Mouse (Mus musculus): ENCODE data around the gene Lrp6. TPM values are rescaled to one million over a fixed set of nuclear protein-coding genes. Genes with fewer than 3 reads are reported as not detected.

Gene Lrp6
- total RNA-seq, 1 experiment from 2014 or later = 56.0 TPM

DNA sequence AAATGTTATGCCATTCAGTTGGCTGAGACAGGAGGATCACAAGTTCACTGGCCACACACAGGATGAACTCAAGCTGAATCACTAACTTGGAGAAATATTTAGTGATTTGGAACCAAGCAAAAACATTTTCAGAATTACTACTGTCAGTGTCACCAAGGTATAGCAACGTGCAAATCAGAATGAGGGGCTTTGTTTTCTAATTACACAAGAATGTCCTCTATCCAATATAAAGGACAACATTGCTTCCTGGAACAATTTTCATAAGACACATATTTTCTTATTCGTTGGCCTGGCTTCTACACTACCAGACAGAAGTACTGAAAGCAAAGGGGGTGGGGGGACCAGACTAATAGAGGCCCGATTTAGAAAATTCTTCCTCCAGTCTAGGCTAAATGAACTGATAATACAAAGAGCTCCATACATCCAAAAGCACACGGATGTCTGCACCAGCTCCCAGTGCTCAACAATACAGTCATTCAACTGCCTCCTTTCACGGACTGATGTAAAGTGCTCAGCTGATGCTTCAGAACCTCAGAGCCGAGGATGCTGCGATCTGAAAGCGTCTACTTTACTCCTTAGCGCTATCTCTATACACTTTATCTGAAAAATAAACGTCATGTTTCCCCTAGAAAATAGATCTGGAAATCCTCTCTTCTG lies 29.2 kb downstream of the Lrp6 start:
- no peak for ATAC-seq (replicated peaks; ENCODE audit: low read depth, poor library complexity, severe bottlenecking)

GRCm38 (mm10) chr6:134535169-134535568 lies 31.6 kb downstream of the Lrp6 start:
- no peak for ATAC-seq (replicated peaks; ENCODE audit: low read depth, poor library complexity, severe bottlenecking)

DNA sequence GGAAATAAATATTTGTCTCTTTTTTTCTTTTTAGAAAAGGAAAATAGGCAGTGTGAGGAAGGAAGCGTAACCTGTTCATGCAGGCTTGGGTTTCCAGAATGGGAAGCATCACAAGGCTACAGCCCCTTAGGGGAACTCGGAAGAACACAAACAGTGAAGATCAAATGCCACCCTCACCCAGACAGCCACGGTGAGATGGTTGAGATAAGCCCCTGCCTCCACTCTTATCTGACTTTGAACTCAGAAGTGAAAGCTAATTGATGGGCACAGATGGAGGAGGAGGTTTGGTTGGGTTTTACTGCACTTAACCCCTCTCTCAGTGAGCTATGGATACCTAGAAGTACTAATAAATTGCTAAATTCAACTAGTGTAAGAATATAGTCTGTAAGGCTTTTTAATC lies 33.7 kb downstream of the Lrp6 start:
- no peak for ATAC-seq (replicated peaks; ENCODE audit: low read depth, poor library complexity, severe bottlenecking)

DNA sequence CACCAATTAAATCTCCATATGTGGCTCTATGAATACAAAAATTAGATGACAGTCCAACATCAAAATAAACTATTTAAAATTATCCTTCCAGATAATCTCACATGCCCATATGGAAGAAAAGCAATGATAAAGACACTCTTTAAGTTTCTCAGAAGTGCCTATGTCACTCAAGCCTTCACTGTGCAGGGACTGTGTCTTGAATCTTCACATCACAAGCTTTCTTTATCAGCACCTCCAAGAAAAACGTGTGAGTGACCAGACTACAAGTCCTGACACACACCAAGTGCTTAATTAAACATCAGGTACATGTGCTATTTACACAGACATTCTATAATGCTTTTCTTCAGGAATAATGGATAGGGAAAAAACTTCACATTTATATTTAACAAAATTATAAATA lies 34.8 kb downstream of the Lrp6 start:
- no peak for ATAC-seq (replicated peaks; ENCODE audit: low read depth, poor library complexity, severe bottlenecking)

DNA sequence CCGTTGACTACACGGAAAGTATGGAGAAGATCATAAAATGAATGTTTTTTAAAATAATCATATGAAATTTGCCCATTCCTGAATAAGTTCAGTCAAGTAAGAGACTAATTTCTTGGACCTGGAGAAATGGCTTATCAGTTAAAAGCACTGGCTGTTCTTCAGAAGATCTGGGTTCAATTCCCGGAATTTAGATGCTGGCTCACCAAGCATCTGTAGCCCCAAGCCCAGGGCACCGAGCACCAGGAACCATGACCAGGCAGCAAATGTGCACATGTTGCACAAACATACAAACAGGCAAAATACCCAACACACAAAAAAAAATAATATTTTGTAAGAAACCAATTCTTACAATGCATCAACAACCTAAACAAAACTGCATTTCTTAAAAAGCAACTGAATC lies 37.4 kb downstream of the Lrp6 start:
- ATAC-seq (replicated peaks; ENCODE audit: low read depth, poor library complexity, severe bottlenecking) = no peak

DNA sequence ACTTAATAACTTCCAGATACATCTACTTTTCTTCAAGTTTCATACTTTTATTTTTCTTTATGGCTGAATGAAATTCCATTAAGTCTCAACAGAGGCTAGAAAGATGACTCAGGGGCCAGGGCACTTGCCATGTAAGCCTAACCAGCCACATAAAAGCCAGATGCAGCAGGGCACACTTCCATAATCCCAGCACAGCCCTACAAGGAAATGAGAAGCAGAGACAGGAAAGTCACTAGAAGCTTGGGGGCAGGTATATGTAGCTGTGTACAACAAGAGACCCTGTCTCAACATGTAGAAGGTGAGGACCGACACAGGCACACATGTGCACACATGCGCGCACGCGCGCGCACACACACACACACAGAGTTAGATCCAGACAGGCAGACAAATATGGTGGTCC lies 38.4 kb downstream of the Lrp6 start:
- no peak for ATAC-seq (replicated peaks; ENCODE audit: low read depth, poor library complexity, severe bottlenecking)

GRCm38 (mm10) chr6:134527596-134528128 lies 39.1 kb downstream of the Lrp6 start:
- ATAC-seq (replicated peaks; ENCODE audit: low read depth, poor library complexity, severe bottlenecking) = no peak

DNA sequence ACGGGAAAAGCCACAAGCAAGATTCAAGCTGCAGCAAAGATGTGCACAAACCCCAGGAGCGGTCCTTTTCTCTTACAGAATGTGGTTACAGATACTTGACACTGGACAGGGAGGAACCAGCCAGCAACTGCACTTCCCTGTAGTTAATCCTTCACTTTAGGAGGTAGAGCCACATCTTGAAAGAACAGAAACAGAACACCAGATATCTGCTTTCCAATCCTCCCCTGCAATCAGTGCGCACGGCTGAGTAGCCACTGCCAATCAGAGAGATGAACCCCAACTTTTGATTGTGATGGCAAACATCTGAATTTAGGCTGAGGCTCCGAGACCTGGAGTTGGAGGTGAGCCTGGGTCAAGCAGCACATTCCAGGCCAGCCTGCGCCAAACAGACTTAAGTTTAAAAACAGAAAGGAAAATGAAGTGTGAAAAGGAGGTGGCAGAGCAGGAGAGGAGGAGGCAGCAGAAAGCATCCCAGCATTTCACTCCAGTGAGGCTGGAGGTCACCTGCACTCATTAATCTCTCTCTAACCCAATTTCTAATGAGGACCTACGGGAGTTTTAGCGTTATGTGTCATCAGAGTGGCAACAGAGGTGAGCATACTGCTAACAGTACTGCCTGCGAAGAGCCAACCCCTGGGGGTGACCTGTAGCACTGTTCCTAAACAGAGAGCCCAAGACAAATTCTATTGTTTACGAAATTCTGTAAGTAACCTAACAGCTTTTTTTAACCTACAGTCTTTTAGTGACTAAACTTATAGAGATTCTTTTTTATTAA lies 39.8 kb downstream of the Lrp6 start:
- ATAC-seq (replicated peaks; ENCODE audit: low read depth, poor library complexity, severe bottlenecking) = no peak

DNA sequence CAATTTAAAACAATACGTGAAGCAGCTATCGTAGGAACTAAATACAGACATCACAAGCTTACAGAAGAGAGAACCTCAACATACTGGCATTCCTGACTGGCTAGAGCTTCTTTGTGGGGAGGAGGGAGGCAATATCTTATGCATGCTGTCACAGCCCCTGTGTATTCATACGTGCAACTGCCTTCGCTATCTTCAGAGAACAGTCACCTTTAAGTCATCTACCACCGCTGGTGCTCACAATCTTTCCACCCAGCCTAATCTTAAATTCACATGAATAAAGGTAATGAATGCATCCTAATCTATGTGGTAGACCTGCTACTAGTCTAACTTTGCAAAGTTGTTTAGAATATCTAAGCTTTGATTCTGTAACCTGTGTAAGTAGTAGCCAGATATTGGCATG lies 40.5 kb downstream of the Lrp6 start:
- ATAC-seq (replicated peaks; ENCODE audit: low read depth, poor library complexity, severe bottlenecking) = peak; percentile 69; the same call in 1 of the 2 replicates

DNA sequence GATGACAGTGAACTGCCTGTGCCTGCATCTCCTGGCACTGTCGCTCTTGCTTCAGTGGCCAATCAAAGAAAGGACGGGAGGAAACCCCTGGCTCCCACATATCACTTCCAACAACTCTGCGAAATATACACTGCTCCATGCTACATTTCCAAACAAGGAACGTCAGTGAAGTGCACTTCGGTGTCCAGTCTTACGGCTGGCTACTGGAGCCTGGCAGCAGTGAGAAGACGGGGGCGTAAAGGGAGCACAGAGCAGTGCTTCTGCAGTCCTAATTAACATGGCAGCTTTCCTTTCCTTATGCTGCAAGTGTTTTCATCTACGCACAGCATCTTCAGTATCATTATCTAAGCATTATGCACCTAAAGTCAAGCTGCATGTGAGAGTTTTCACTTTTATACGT lies 45.4 kb downstream of the Lrp6 start:
- ATAC-seq (replicated peaks; ENCODE audit: low read depth, poor library complexity, severe bottlenecking) = no peak

- ATAC-seq (replicated peaks; ENCODE audit: low read depth, poor library complexity, severe bottlenecking) = no peak
Measured at GRCm38 (mm10) chr6:134520821-134521220, 45.9 kb downstream of the Lrp6 start.

- ATAC-seq (replicated peaks; ENCODE audit: low read depth, poor library complexity, severe bottlenecking) = no peak
Measured at GRCm38 (mm10) chr6:134518450-134518849, 48.3 kb downstream of the Lrp6 start.

DNA sequence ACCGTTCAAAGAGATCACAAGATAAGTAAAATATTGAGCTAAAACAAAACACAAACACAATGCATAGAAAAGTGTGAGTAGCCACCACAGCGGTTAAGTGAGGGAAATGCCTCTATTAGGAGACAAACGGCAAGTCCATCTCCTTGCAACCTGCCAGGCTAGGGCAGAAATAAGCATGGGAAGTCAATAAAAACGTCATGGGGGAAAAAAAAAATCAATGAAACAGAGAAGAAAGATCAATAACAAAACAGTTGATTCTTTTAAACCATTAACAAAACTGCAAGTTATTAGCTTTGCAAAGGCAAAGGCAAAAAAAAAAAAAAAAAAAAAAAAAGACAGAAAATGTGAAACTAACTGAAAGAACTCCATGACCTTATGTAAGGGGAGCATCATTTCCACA lies 49.6 kb downstream of the Lrp6 start:
- ATAC-seq (replicated peaks; ENCODE audit: low read depth, poor library complexity, severe bottlenecking) = no peak

DNA sequence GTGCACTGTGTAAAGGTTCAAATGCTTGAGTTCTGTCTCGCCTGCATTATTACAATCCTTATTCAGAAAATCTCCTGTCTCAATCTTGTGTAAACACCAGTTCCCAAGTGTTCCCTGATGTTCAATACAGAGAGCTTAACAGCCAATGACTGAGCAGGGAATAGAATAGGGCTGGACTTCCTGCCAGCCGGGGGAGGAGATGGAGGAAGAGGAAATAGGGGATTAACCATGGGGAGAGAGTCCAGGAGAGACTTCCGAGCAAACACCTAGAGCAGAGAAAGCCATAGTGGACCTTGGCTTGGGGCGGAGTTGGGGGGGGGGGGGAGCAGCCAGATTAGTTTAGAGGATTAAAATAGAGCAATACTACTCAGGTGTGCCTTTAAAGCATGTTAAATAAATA lies 51.3 kb downstream of the Lrp6 start:
- ATAC-seq (replicated peaks; ENCODE audit: low read depth, poor library complexity, severe bottlenecking) = no peak

- no peak for ATAC-seq (replicated peaks; ENCODE audit: low read depth, poor library complexity, severe bottlenecking)
Measured at GRCm38 (mm10) chr6:134513896-134514510, 52.8 kb downstream of the Lrp6 start.

DNA sequence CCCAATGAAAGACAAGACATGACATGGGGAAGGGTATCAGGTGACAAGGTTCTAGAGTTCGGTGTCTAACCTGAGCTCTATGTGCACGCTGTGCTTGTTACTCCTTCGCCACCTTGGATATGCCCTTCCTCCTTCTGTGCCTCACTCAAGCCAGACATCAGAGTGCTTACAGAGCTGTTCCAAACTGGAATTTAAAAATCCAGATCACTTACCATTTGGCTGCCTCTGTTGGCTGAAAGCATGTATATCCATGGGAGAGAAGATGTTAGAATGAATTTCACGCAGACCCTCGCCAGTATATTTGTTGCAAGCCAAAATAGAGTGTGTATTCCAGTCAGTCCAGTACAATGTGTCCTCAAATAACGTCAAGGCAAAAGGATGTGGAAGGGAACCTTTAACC lies 53.8 kb downstream of the Lrp6 start:
- no peak for ATAC-seq (replicated peaks; ENCODE audit: low read depth, poor library complexity, severe bottlenecking)

GRCm38 (mm10) chr6:134512478-134512877 lies 54.3 kb downstream of the Lrp6 start:
- ATAC-seq (replicated peaks; ENCODE audit: low read depth, poor library complexity, severe bottlenecking) = no peak

- no peak for ATAC-seq (replicated peaks; ENCODE audit: low read depth, poor library complexity, severe bottlenecking)
Measured at GRCm38 (mm10) chr6:134511118-134511517, 55.6 kb downstream of the Lrp6 start.

DNA sequence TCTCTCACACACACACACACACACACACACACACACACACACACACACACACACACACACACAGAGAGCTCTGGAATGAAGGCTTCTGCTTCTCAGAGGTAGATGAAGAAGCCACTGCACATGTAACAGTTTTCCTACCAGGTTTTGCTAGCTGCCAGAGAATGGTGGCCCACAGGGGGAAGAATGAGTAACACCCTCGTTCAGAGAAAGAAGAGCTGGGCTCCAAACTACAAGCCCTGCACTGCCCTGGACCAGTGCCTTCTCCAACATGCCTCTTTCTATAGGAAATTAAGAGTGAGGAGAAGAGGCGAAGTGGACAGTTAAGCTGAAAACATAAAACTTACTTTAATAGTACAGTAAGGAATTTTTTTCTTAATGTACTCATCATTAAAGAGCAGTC lies 56.5 kb downstream of the Lrp6 start:
- ATAC-seq (replicated peaks; ENCODE audit: low read depth, poor library complexity, severe bottlenecking) = no peak

DNA sequence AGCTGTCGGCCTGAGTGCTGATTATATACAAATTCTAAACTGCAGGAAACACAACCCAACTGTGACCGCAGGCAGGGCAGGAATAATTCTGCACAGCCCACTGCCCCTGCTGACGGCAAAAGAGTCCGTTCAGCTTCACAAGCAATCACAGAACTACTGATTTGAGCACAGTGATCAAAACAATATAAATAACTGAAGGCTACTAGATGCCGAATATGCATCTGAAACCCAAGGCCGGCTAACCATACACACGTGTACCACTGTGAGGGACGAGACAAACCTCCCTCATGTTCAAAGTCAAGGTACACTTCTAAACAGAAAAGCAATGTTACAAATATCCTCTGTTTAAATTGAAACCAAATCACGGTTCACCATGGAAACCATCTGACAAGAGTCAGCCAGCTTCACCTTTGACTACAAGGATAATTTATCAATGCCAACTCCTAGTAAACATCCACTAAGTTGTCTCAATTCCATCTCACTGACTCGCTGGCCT lies 57.0 kb downstream of the Lrp6 start:
- ATAC-seq (replicated peaks; ENCODE audit: low read depth, poor library complexity, severe bottlenecking) = no peak

- ATAC-seq (replicated peaks; ENCODE audit: low read depth, poor library complexity, severe bottlenecking) = no peak
Measured at GRCm38 (mm10) chr6:134504866-134505265, 61.9 kb downstream of the Lrp6 start.
